Mouse (Mus musculus) forebrain, embryonic 13.5 days (tissue): ENCODE results near the gene Selenbp1. TPM values are rescaled to one million over a fixed set of nuclear protein-coding genes. Genes with fewer than 3 reads are reported as not detected.

Experiments
- polyA plus RNA-seq: library from polyadenylated mRNA; unstranded; fragments of >200 nt; fragmentation: Nextera tagmentation; extraction: Ambion mirVana; gene quantifications from 2 replicates; pipeline ENCODE4 v1.2.1, GENCODE M21; 2015

The Selenbp1 gene
- polyA plus RNA-seq, 1 experiment from 2014 or later, result 9.0 TPM

Other genes starting within 250 kb of the Selenbp1 start
- gene Selenbp2, start 239.5 kb upstream of the Selenbp1 start, polyA plus RNA-seq, result 0.52 TPM in 1 of 2 replicates, not detected in the other
- gene Cgn, start 146.6 kb upstream of the Selenbp1 start, polyA plus RNA-seq, result 3.8 TPM in 2 replicates
- 25.1 and 25.6 TPM in 2 replicates for gene Pogz, start 95.5 kb upstream of the Selenbp1 start, polyA plus RNA-seq
- 390 and 393 TPM in 2 replicates for gene Psmb4, start 46.1 kb upstream of the Selenbp1 start, polyA plus RNA-seq
- gene Rfx5, start 21.0 kb downstream of the Selenbp1 start, polyA plus RNA-seq, result 4.3 TPM in 2 replicates
- 23.6 and 25.5 TPM in 2 replicates for gene Pi4kb, start 41.7 kb downstream of the Selenbp1 start, polyA plus RNA-seq
- gene Zfp687, start 82.4 kb downstream of the Selenbp1 start, polyA plus RNA-seq, result 26.6 and 27.8 TPM in 2 replicates
- 299 and 311 TPM in 2 replicates for gene Psmd4, start 109.6 kb downstream of the Selenbp1 start, polyA plus RNA-seq
- gene Pip5k1a, start 173.9 kb downstream of the Selenbp1 start, polyA plus RNA-seq, result 20.4 and 20.6 TPM in 2 replicates
- gene Vps72, start 178.0 kb downstream of the Selenbp1 start, polyA plus RNA-seq, result 266 and 271 TPM in 2 replicates
- gene Tmod4, start 191.4 kb downstream of the Selenbp1 start, polyA plus RNA-seq, result 0.72 and 0.81 TPM in 2 replicates
- 99.5 and 106 TPM in 2 replicates for gene Scnm1, start 201.0 kb downstream of the Selenbp1 start, polyA plus RNA-seq
- gene Lysmd1, start 201.0 kb downstream of the Selenbp1 start, polyA plus RNA-seq, result 29.6 and 30.8 TPM in 2 replicates
- gene Tnfaip8l2, start 209.3 kb downstream of the Selenbp1 start, polyA plus RNA-seq, result 1.1 and 1.2 TPM in 2 replicates
- gene Sema6c, start 227.4 kb downstream of the Selenbp1 start, polyA plus RNA-seq, result 14.1 and 14.6 TPM in 2 replicates